Comparison of ENCODE assay signal across 26 mouse cellular contexts in genomic region chr15:85026197-85026596, GRCm38 (mm10). TPM values are rescaled to one million over a fixed set of nuclear protein-coding genes. Genes with fewer than 3 reads are reported as not detected.
DNase-seq lines count a peak whose midpoint lies in the region; ATAC-seq lines count a peak whose summit lies in the region.
"Had no signal": no experiment of that assay in that cellular context is flagged by ENCODE, and none has a peak within 500 bp of the region (broad histone marks: within the 10 kb centered on the region; RNA-seq: fewer than 3 reads in every experiment).

No protein-coding gene starts in this region.

- ATAC-seq in midbrain, embryonic 11.5 days (ENCODE audit: low FRiP score) = no peak
- ATAC-seq: activated CD4-positive, CD25-positive, alpha-beta regulatory T cell, adult 4 months; CD4-positive, CD25-positive, alpha-beta regulatory T cell, adult 4 months; forebrain, embryonic 13.5 days; forebrain, embryonic 15.5 days; Patski had no signal

- no peak overlapping the region for H3K4me3 ChIP-seq in midbrain, embryonic 11.5 days (ENCODE audit: low read depth, low read length)
- no peak overlapping the region for H3K4me3 ChIP-seq in midbrain, embryonic 10.5 days
- H3K4me3 ChIP-seq: embryonic facial prominence, embryonic 10.5 days; embryonic facial prominence, embryonic 12.5 days; forebrain, embryonic 13.5 days; forebrain, embryonic 15.5 days had no signal

- peak; percentile 77 for DNase-seq in heart, adult 11 months
- DNase-seq in heart, postnatal 36 days = no peak
- DNase-seq in midbrain, embryonic 11.5 days (ENCODE audit: low spot score, missing footprints) = peak; percentile 45
- no peak for DNase-seq in midbrain, embryonic 10.5 days (ENCODE audit: low spot score)
- peak; percentile 48 for DNase-seq in ovary, postnatal 36 days (ENCODE audit: low spot score)
- DNase-seq in ovary, postnatal 14 days (ENCODE audit: low spot score) = no peak
- DNase-seq: adrenal gland, adult 8-10 months; adrenal gland, postnatal 14 days; adrenal gland, postnatal 36 days; B cell, adult 2 months; cerebellum, adult 11-12 months; cerebellum, adult 2 months; cerebellum, adult 9-10 months; cerebellum, postnatal 10 days; cerebellum, postnatal 25 days had no signal

- H3K4me2 ChIP-seq in midbrain, embryonic 11.5 days = no peak overlapping the region
- H3K4me2 ChIP-seq: embryonic facial prominence, embryonic 12.5 days; forebrain, embryonic 13.5 days; forebrain, embryonic 15.5 days had no signal

- H3K36me3 ChIP-seq in midbrain, embryonic 11.5 days (ENCODE audit: control insufficient read depth, insufficient read depth, low read length) = no peaks in the 10 kb centered on the region
- no peaks in the 10 kb centered on the region for H3K36me3 ChIP-seq in midbrain, embryonic 10.5 days
- H3K36me3 ChIP-seq: embryonic facial prominence, embryonic 10.5 days; embryonic facial prominence, embryonic 12.5 days; forebrain, embryonic 15.5 days; G1E had no signal

- H3K4me1 ChIP-seq in midbrain, embryonic 11.5 days (ENCODE audit: control insufficient read depth, insufficient read depth, low read length) = no peaks in the 10 kb centered on the region
- H3K4me1 ChIP-seq in midbrain, embryonic 10.5 days = no peaks in the 10 kb centered on the region
- H3K4me1 ChIP-seq: embryonic facial prominence, embryonic 10.5 days; embryonic facial prominence, embryonic 12.5 days; forebrain, embryonic 13.5 days; forebrain, embryonic 15.5 days had no signal

- no peaks in the 10 kb centered on the region for H3K9me3 ChIP-seq in midbrain, embryonic 11.5 days (ENCODE audit: control insufficient read depth, low read length)
- no peaks in the 10 kb centered on the region for H3K9me3 ChIP-seq in midbrain, embryonic 10.5 days (replicated peaks)
- H3K9me3 ChIP-seq: embryonic facial prominence, embryonic 10.5 days; embryonic facial prominence, embryonic 12.5 days; forebrain, embryonic 13.5 days; forebrain, embryonic 15.5 days; G1E had no signal

- 82% methylated on average over 4 of the region's 4 CpGs for WGBS in midbrain, embryonic 11.5 days
- WGBS in midbrain, embryonic 10.5 days = 84% methylated on average over 4 of the region's 4 CpGs

- intact Hi-C loops in heart, postnatal 36 days (cut with DNase I) = no loop called here

- H3K27me3 ChIP-seq in midbrain, embryonic 11.5 days (ENCODE audit: control insufficient read depth, insufficient read depth, low read length) = no peaks in the 10 kb centered on the region
- no peaks in the 10 kb centered on the region; the same call in 1 of the 2 replicates for H3K27me3 ChIP-seq in midbrain, embryonic 10.5 days (ENCODE audit: low read depth, poor library complexity, severe bottlenecking)
- H3K27me3 ChIP-seq: forebrain, embryonic 13.5 days; forebrain, embryonic 15.5 days; Patski had no signal

- no peak overlapping the region for H3K9ac ChIP-seq in midbrain, embryonic 11.5 days (ENCODE audit: low read length)
- H3K9ac ChIP-seq: embryonic facial prominence, embryonic 12.5 days; forebrain, embryonic 13.5 days; forebrain, embryonic 15.5 days had no signal

- no peak overlapping the region for H3K27ac ChIP-seq in midbrain, embryonic 11.5 days (ENCODE audit: low read depth, low read length)
- no peak overlapping the region for H3K27ac ChIP-seq in midbrain, embryonic 10.5 days (replicated peaks)
- H3K27ac ChIP-seq: embryonic facial prominence, embryonic 10.5 days; embryonic facial prominence, embryonic 12.5 days; forebrain, embryonic 13.5 days; forebrain, embryonic 15.5 days had no signal

RNA-seq across cellular contexts. Expression of gene Fam118a, which starts 2.6 kb away (rescaled TPM):
- total RNA-seq in heart, postnatal 36 days (2021) = 1 to 10 TPM; 7.1 to 7.2 TPM
- polyA plus RNA-seq in midbrain, embryonic 11.5 days (2014; fragmentation: Nextera tagmentation; extraction: Ambion mirVana) = 30.1 and 32.1 TPM in 2 replicates
- polyA plus RNA-seq in midbrain, embryonic 10.5 days (2016; fragmentation: Nextera tagmentation; extraction: Ambion mirVana) = 33.1 and 34.9 TPM in 2 replicates

RNA-seq across cellular contexts. Expression of gene Upk3a, which starts 9.3 kb away (rescaled TPM):
- not detected for total RNA-seq in heart, postnatal 36 days (2021)
- polyA plus RNA-seq in midbrain, embryonic 11.5 days (2014; fragmentation: Nextera tagmentation; extraction: Ambion mirVana) = 0.15 TPM in 1 of 2 replicates, not detected in the other
- 0.16 TPM in 1 of 2 replicates, not detected in the other for polyA plus RNA-seq in midbrain, embryonic 10.5 days (2016; fragmentation: Nextera tagmentation; extraction: Ambion mirVana)
- total RNA-seq: adrenal gland, adult 18-20 months; adrenal gland, adult 8-10 months; adrenal gland, postnatal 14 days; adrenal gland, postnatal 36 days; CH12.LX; G1E had no signal
- polyA plus RNA-seq: activated CD4-positive, CD25-positive, alpha-beta regulatory T cell, adult 4 months; CD4-positive, CD25-positive, alpha-beta regulatory T cell, adult 4 months; embryonic facial prominence, embryonic 10.5 days; forebrain, embryonic 11.5 days; G1E; Patski had no signal

RNA-seq across cellular contexts. Expression of gene 5031439G07Rik, which starts 37.8 kb away (rescaled TPM):
- 10 to 100 TPM; 25.7 to 29.2 TPM for total RNA-seq in heart, postnatal 36 days (2021)
- 11.7 and 17.2 TPM in 2 replicates for polyA plus RNA-seq in midbrain, embryonic 11.5 days (2014; fragmentation: Nextera tagmentation; extraction: Ambion mirVana)
- 10.1 and 10.8 TPM in 2 replicates for polyA plus RNA-seq in midbrain, embryonic 10.5 days (2016; fragmentation: Nextera tagmentation; extraction: Ambion mirVana)

Comparison
In these comparisons a context has a peak if more than half of its experiments do, and no peak if none do; other contexts are left out.
1. DNase-seq: peak in heart, adult 11 months (single experiment), midbrain, embryonic 11.5 days (single experiment) and ovary, postnatal 36 days (single experiment); none in heart, postnatal 36 days (0 of 2), midbrain, embryonic 10.5 days (single experiment) and ovary, postnatal 14 days (single experiment).